Mouse (Mus musculus): ENCODE results near the gene Fsip1.
"Not testable (repeated sequence)": the region's sequence is repeated elsewhere in the genome, so short reads cannot be mapped to it uniquely, and the experiment has no call there.

Gene Fsip1

DNA sequence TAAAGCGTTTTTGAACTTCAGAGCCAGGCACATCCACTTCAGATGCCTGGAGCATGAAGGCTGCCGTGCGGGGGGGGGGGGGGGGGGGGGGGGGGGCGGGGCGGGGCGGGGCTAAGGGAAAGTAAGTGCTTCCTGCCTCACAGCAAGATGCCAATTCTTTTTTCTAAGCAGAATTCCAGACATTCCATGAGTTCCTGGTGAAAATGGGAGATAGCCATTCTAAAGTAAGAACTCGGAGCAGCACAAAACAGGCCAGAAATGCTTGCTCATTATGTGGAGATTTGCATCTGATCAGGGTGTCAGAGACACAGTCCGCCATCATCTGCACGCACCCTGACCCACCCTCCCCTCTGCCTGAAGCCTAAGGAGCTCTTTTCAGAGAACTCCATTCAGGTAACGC lies 77.3 kb downstream of the Fsip1 start:
- DNase-seq (ENCODE audit: low read depth, low spot score), result no peak

DNA sequence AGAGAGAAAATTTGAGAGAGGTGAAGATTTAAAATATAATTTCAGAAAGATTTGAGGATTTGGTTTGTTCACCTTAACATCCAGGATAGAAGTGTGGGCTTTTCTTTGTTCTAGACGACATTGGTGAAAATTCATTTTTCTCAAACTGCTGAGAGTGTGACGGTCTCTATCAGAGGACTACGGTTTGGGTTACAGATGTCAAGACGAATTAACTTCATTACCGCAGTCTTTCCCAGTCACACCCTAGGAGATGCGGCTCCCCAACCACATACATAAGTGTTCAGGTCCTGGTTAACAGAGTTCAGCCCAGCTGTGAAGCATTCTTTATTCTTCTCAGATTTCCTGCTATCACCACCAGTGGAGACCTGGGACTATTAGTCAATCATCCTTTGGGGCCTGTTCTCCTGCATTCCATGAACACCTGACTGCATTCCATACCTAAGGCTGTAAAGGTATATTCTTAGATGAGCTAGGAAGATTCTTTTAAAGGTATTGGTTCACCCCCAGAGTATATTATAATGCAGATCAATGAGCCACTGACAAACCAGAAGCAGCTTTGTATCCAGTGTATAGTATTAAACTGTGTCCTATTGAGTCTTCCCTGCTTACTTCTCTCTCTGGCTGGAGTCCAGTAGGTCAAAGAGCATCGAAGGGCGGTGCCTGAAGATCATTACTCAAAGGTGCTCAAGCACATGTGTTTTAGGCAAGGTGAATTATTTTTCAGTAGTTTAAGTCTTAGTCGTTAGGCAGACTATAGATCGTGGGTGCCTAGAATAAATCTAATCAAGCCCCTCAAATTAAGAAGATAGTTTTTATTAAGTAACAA lies 82.0 kb downstream of the Fsip1 start:
- DNase-seq (ENCODE audit: low read depth, low spot score), result no peak

DNA sequence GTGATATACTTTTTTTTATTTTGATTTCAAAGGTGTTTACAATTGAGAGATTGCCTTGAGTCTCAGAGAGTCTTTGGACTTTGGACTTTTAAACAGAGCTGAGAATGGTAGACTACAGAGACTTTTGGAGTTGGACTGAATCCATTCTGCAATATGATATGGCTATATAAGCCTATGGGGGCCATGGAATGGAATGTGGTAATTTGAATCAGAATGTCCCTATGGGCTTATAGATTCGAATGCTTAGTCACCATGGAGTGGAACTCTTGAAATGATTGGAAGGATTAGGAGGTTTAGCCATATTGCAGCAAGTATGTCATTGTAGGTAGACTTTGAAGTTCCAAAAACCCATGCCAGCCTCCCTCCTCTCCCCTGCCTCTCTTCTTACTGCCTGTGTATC lies 88.5 kb downstream of the Fsip1 start:
- no peak for DNase-seq (ENCODE audit: low read depth, low spot score)

DNA sequence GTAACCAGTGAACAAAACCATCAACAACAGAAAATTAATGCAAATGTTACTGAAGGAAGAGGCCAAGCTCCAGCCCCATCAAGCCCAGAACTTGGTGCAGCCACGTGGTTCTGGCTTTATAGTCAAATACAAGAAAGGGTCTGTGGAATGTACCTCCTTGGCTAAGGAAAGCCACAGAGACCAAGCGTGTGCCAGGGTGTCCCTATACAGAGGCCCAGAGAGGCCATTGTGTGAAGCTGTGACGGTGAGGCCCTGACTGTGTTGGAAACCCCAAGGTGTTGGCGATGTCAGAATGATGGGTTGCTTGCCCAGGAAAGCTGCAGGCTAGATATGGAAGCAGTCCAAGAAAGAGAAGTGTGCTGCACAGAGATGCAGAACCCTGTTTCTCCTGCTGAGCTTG lies 89.0 kb downstream of the Fsip1 start:
- no peak for DNase-seq (ENCODE audit: low read depth, low spot score)

DNA sequence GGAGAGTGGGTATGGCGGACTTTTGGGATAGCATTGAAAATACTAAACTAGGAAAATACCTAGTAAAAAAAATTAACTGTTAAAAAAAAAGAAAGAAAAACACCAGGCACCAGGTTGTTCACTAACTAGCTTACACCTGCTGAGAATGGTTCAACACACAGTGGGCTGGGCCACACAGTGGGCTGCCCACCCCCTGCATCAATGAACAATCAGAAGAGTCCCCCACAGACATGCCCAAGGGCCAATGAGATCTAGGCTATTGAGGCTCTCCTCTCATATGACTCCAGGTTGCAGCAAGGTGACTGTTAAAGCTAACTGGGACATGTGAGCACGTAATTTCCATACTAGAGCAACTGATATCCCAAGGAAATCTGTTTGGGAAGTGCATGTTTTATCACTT lies 91.1 kb downstream of the Fsip1 start:
- no peak for DNase-seq (ENCODE audit: low read depth, low spot score)

DNA sequence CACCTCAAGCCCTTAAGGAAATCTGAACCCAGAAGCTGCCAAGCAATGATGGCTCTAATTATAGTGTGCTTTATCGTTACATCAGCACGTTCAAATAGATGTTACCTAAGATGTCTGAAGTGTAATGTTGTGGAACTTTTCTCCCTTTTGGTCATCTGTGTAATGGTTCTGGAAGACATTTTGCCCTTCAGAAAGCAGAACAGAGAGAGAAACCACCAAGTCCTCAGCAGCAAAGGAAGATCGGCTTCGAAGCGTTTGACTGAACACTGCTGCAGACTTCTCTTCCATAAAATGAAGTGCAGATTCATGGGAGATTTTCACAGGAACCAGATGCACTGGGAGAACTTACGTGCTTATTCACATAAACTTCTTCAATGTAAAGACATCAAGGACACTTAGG lies 92.6 kb downstream of the Fsip1 start:
- no peak for DNase-seq (ENCODE audit: low read depth, low spot score)

DNA sequence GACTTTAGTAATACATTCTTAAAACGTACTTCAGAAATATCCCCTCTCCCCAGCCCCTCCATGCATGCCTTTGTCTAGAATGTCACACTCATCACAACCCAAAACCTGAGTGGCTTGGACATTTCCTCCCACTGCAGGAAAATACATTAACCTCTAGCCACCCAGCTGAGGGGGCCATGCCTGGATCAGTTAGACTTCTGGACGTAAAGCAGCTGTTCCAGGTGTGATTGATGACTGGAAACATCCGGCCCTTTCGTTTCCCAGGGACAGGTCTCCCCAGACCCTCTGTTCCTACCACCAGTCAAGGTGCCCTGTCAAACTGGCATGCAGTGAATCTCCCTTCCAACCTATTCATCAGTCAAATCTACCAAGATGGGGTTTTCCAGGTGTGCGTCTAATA lies 94.3 kb downstream of the Fsip1 start:
- DNase-seq (ENCODE audit: low read depth, low spot score), result no peak

DNA sequence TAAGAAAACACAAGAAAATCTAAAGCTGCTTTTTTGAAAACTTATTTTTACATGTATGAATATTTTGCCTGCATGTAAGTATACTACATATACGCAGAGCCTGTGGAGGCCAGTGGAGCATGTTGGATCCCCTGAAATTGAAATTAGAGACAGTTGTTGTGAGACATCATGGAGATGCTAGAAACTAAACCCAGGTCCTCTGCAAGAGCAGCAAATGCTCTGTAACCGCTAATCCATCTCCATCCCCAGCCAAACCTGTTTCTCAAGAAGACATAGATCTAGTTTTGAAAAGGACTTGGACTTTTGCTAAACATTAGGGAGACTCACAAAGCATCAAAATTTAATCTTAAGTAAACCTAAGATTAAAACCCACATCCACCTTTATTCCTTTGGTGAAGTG lies 95.8 kb downstream of the Fsip1 start:
- DNase-seq (ENCODE audit: low read depth, low spot score), result no peak

DNA sequence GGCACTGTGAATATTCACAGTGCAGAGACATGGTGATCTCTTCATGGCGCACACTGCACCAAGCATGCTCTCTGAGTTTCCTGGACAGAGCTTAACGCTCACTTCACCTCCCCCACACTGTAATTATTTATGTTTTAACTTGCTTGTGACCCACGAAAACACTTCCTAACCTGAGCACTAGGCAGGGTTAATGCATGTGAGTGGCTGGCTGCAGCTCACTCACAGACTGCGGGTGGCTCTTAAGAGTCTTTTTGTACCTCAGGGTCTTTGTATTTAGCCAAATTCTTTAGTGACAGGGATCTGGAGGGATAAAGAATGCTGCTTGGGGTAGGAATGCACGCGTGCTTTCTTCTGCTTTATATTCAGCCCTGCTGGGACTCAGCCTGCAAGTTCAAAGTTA lies 96.2 kb downstream of the Fsip1 start:
- DNase-seq (ENCODE audit: low read depth, low spot score), result no peak

DNA sequence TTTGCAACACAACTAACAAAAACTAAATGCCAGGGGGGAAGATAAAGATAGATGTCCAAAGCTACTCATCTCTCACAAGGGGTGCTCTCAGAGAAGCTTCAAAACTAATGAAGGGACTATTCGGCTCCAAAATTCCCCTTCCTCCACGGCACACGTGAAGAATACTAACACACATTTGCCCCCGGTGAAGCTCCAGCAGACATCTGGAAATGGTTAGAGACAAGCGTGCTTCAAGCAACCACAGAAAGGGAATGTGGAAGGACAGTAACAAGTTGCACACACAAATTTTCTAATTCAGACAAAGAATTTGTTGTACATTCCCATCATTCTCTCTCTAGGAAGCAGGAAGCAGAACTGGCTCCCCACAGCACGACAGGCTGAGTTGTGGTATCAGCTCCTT lies 97.6 kb downstream of the Fsip1 start:
- DNase-seq (ENCODE audit: low read depth, low spot score), result no peak

DNA sequence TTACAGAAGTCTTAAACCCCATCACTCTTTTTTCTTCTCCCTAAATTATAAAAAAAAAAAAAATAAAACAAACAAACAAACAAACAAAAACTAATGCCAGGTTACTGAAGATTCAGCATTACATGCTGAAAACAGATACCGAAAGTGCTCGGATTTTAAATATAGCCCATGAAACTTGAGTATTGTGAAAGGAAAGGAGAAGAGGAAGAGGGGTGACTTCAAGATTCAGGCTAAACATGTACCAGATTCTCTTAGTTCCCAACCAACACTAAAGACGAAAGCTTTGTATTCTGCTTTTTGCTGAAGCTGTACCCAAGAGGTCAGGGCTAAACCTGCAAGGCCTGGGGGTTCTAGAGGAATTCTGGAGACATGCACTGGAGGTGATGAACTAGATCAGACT lies 98.7 kb downstream of the Fsip1 start:
- DNase-seq (ENCODE audit: low read depth, low spot score), result no peak

DNA sequence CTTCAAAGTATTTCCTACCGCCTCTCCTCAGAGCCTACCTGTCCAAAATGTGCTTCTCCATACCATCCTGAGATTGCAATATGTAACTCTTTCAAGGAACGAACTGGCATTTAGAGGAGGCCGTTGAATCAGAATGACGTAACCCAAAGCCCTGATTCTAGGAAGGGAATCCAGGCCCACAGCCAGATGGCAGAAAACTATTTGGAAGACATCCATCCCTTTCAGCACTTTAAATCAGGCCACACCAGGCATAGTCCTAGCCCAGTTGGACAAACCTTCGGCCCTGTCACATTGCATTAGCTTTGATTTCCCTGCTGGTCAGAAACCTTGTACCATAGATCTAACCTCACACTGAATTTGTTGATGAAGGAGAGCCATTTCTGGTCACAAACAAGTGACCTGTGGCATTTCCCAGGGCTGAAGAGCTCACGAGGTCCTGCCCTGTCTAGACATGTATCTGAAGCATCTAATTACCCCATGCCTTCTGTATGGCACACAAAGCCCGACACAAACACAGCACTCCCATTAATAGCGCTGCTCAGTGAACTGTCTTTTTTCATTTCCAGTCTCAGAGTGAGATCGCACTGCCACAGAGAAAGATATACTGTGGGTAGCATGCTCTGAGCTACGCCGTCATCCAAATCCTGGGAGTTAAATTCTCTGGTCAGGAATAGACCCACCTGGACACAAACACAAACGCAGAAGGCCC lies 106.8 kb downstream of the Fsip1 start:
- DNase-seq (ENCODE audit: low read depth, low spot score), result no peak

DNA sequence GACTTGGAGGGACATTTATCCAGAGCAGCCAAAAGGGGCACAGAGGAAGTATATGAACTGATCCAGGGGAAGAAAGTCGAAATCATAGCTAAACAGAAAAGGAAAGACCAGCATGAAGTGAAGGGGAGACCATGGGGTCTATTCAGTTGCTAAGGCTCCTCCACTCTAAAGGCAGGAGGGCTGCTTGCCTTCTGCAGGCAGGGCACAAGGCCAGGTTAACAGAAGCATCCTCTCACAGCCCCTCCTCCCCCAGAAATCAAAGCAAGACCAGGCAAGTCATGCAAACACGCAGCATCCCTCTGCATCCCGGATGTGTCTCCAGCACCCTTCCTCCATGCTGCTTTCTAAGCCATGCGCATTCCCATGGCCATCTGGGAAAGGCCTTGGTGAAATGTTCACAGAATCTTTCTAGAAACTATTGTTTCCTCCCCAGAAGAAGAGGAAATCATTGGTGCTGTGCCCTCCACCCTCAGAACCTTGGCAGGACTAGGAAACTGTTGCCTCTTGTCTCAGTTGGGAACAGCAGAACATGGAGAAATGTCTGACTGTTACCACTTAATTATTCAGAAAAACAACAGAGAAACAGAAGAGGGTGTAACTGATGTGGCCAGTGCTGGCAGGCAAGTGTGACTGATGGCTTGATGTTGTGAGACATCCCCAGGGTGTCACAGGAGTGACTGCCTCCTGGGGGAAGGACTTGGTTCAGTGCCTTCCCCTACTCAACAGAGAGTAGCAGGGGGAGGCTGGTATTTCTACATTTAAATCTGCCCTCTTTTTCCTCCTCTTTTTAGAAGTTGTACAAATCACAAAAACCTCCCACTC lies 108.2 kb downstream of the Fsip1 start:
- DNase-seq (ENCODE audit: low read depth, low spot score), result no peak

DNA sequence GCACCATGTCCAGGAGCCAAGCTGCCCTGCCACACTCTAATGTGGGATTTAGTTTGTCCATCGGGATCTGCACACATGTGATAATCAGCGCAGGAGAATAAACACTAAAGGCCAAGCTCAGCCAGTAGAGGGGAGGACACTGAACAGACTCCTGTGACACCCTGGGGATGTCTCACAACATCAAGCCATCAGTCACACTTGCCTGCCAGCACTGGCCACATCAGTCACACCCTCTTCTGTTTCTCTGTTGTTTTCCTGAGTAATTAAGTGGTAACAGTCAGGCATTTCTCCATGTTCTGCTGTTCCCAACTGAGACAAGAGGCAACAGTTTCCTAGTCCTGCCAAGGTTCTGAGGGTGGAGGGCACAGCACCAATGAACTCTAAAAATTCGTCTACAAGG lies 109.0 kb downstream of the Fsip1 start:
- not testable (repeated sequence) for DNase-seq (ENCODE audit: low read depth, low spot score)

DNA sequence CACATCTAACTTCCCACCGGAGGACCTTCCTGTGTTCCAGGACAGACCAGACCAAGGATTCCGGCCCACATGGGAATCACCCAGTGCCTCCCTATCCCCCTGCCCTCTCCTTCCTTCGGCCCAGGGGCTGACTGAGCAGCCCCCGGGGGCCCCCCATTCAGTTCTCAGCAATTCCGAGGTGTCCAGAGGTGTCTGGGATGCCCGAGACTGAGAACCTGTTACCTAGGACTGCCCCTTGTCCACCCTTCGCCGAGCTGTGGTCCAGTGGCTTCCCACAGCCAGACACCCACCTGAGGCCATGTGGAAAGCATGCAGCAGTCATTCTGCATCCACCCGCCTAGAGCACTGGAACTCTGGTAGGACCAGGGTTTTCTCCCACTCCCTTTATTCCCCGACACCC lies 115.1 kb downstream of the Fsip1 start:
- DNase-seq (ENCODE audit: low read depth, low spot score), result no peak

DNA sequence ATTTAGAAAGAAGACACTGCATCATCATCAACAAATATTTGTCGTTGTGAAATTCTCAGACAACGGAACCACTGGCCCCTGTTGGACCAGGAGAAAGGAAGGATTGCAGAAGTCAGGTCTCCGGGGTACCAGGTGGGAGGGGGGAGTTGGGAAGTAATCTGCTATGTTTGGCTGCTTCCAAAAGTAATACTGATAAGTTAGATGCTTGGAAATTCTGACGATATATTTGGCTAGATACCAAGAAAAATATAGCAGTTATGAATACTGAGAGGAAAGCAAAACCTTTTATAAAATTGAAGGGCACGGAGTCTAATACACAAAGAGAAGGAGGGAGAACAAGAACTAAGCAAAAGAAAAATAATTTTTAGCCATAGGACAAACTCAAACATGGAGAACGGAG lies 117.5 kb downstream of the Fsip1 start:
- no peak for DNase-seq (ENCODE audit: low read depth, low spot score)

DNA sequence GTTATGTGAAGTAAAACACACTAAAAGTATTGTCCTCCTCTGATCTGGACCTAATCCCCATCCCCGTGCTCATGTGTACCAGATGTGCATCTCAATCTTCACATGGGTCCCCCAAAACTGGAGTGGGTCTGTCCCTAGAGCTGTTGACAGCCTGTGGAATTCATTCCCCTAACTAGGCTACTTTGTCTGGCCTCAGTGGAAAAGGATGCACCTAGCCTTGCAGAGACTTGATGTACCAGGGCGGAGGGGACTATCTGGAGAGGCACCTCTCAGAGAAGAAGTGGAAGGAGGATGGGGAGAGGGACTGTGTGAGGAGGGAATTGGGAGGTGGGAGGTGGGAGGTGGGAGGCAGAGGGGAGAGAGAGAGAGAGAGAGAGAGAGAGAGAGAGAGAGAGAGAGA lies 119.0 kb downstream of the Fsip1 start:
- no peak for DNase-seq (ENCODE audit: low read depth, low spot score)

DNA sequence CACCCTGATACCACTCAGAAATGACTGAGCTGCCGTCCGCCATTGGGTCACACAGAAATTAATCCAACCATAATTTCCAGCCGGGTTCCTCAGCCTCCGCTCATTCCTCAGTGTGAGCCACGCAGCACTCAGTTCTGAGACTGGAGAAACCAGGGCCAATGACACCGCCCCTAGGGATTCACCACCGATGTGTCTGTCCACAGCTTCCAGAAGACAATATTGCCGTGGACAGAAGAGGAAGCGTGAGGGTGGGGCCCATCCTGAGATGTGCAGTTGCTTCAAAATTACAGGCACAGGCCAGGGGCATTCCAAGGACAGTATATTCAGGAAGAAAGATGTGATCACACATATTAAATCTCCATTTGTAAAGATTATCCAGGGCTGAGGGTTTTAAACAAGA lies 119.7 kb downstream of the Fsip1 start:
- no peak for DNase-seq (ENCODE audit: low read depth, low spot score)

DNA sequence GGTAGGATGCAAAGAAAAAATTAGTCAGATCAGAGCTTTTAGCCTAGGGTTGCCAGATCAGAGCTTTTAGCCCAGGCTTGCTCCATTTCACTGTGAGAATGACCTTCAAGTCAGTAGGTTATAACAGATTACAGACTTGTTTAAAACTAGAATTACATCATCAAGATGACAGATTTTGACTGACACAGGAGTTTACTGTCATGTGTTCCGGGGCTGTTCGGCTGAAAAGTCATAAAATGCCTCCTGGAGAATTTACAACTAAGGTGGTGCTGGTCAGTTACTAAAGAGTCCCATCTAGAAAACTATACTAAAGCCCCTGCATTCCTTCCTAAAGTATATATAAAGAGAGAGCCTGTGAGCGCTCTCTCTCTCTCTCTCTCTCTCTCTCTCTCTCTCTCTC lies 128.5 kb downstream of the Fsip1 start:
- no peak for DNase-seq (ENCODE audit: low read depth, low spot score)

DNA sequence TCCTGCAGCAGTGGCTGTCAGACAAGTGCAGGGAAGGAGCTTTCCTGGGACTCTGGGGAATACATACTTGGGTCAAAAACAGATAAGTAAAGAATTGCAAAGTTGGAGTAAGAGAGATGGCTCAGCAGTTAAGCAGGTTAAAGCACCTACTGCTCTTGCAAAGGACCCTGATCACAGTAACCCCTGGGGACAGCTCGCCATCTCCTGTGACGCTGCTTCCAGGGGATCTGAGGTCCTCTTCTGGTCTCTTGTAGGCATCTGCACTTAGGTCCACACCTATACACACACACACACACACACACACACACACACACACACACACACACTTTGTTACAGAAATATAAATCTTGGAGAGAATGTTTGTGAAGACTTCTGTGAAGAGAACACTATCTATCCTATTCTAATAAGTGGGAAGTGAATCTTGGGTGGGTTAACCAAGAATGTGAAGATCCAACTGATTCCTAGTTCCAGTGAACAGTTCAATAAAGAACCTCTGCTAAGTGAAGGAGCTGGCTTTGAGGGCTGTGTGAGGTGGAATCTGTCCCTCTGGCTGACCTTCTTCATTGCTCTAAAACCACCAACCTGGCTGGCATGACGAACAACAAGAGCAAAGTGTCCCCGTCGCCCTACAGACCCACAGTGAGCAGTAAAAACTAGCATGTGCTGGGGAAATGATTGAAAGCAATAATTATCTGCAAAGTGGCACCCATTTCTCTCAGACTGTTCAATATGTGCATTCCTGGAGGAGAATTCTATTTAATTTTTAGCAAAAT lies 129.1 kb downstream of the Fsip1 start:
- no peak for DNase-seq (ENCODE audit: low read depth, low spot score)

DNA sequence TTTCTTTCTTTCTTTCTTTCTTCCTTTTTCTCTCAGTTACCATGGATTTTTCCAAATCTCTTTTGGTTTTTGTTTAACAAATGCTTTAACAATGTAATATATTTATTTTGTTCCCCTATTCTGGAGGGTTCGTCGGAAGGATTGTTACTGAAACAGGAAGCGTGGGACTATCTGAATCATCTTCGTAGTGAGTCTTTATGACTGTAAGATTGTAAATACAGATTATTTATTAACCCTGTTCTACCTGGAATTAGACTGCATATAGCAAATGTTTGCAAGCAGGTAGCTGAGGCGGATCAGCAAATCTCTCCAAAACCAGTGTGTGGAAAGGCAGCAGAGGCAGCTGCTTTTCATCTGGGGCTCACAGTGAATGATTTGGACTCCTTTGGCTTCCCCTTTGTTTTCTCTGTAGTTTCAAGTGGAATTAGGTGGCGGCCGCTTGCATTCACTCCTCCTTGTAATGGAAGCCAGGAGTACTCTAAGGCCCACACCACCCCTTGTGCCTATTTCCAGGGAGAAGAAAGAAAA lies 130.8 kb downstream of the Fsip1 start:
- no peak for DNase-seq (ENCODE audit: low read depth, low spot score)

Data from c-Kit-negative CD71-positive TER-119-positive erythroid progenitor cells, embryonic 14.5 days (primary cell).